Mouse (Mus musculus) embryonic facial prominence, embryonic 14.5 days (tissue): ENCODE measurements around the gene Tubb3. TPM values are rescaled to one million over a fixed set of nuclear protein-coding genes. Genes with fewer than 3 reads are reported as not detected.

Source experiments
- ATAC-seq: fragments of 200-750 bp; cut with Nextera tagmentation; 2 replicates; pipeline ENCODE4 v1.8.0; 2017; ENCODE audit warnings: low read depth, moderate number of reproducible peaks, moderate TSS enrichment
- DNase-seq: peaks from one replicate; pipeline ENCODE4 v3.0.0-alpha.2; 2015; ENCODE audit warnings: low spot score
- H3K27ac ChIP-seq: fragments of 300-500 bp; sonication (generic); replicated peaks from 2 replicates; pipeline ENCODE4 v1.5.1; 2014; ENCODE audit warnings: low read depth, mild to moderate bottlenecking, low read length, moderate library complexity
- H3K27me3 ChIP-seq: fragments of 300-500 bp; sonication (generic); replicated peaks from 2 replicates; pipeline ENCODE4 v1.6.1; 2014; ENCODE audit warnings: low read length; ENCODE audit not compliant: control insufficient read depth, insufficient read depth
- H3K36me3 ChIP-seq: fragments of 300-500 bp; sonication (generic); 2 replicates; pipeline ENCODE4 v1.6.1; 2014; ENCODE audit warnings: low read length, mixed read lengths; ENCODE audit not compliant: control insufficient read depth, insufficient read depth
- H3K4me1 ChIP-seq: fragments of 300-500 bp; sonication (generic); 2 replicates; pipeline ENCODE4 v1.6.1; 2014; ENCODE audit warnings: antibody characterized with exemption, low read length; ENCODE audit not compliant: control insufficient read depth, insufficient read depth
- H3K4me2 ChIP-seq: fragments of 300-500 bp; sonication (generic); 2 replicates; pipeline ENCODE4 v1.6.1; 2014; ENCODE audit warnings: low read depth, mild to moderate bottlenecking, low read length, moderate library complexity, mixed read lengths
- H3K4me3 ChIP-seq: fragments of 300-500 bp; sonication (generic); 2 replicates; pipeline ENCODE4 v1.5.1; 2014; ENCODE audit warnings: low read depth, mild to moderate bottlenecking, low read length
- H3K9ac ChIP-seq: fragments of 300-500 bp; sonication (generic); 2 replicates; pipeline ENCODE4 v1.6.1; 2014; ENCODE audit warnings: low read depth, mild to moderate bottlenecking, low read length, moderate library complexity, mixed read lengths
- H3K9me3 ChIP-seq: fragments of 300-500 bp; sonication (generic); 2 replicates; pipeline ENCODE4 v1.6.1; 2016; ENCODE audit warnings: low read length; ENCODE audit not compliant: control insufficient read depth
- WGBS: fragments of 180-500 bp; shearing (Covaris S2); extraction: QIAGEN DNeasy Blood & Tissue Kit; methylation state at CpG from one replicate; pipeline ENCODE4 v1.1.7; 2014; 5-methylcytosine and 5-hydroxymethylcytosine counted together
- polyA plus RNA-seq: library from polyadenylated mRNA; unstranded; fragments of >200 nt; fragmentation: Nextera tagmentation; extraction: Ambion mirVana; gene quantifications from 2 replicates; pipeline ENCODE4 v1.2.1, GENCODE M21; 2014

Tubb3 gene
- polyA plus RNA-seq, 1 experiment from 2014 or later, result 81.9 TPM

DNA sequence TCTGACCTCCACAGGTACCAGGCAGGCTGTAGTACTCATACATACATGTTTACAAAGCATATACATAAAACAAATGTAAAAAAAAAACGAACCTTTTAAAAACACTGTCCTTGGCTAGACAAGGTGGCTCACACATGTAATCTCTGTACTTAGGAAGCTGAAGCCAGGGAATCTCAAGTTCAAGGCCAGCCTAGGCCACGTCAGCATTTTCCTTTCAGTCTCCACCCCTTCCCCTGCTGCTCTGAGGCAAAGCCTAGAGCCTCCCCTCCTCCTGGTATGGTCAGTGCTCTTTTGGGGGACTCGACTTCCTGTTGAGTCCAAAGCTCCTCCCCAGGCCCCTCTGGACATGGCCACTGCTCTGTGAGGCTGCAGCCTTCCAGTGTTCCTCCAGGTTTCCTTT is 24.2 kb upstream of the Tubb3 start:
- Histone ChIP-seq H3K4me1 (no peaks in the 10 kb centered on the region), H3K4me3 (no peak overlapping the region), H3K9me3 (no peaks in the 10 kb centered on the region), H3K4me2 (no peak overlapping the region), H3K36me3 (peaks cover 100% of the 10 kb centered on the region), H3K27ac (no peak overlapping the region), H3K27me3 (no peaks in the 10 kb centered on the region), H3K9ac (no peak overlapping the region)
- WGBS, result 76% methylated on average over 3 of the region's 3 CpGs
- no peak for ATAC-seq
- DNase-seq, result no peak

DNA sequence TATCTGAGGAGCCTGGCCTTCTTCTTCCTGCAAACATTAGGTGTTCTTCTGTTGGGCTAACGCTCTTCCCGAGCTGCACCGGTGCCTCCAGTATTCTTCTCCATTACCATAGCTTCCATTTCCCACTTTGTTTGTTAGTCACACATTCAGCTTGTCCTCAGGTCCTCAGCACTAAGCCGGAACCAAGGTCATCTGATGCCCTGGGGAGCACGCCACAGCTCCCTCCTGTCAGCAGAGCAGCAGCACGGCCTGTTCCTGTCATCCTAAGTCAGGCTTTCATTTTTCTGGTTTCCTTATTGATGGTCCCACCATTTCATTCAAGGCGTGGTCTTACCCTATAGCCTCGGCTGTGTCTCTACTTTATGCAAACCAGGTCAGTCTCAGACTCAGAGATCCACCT is 23.4 kb upstream of the Tubb3 start:
- Histone ChIP-seq H3K4me2 (no peak overlapping the region), H3K27ac (no peak overlapping the region), H3K9ac (no peak overlapping the region), H3K9me3 (no peaks in the 10 kb centered on the region), H3K4me1 (no peaks in the 10 kb centered on the region), H3K36me3 (peaks cover 100% of the 10 kb centered on the region), H3K4me3 (no peak overlapping the region), H3K27me3 (no peaks in the 10 kb centered on the region)
- DNase-seq (no peak), ATAC-seq (no peak)
- WGBS, result 86% methylated on average over 8 of the region's 8 CpGs

DNA sequence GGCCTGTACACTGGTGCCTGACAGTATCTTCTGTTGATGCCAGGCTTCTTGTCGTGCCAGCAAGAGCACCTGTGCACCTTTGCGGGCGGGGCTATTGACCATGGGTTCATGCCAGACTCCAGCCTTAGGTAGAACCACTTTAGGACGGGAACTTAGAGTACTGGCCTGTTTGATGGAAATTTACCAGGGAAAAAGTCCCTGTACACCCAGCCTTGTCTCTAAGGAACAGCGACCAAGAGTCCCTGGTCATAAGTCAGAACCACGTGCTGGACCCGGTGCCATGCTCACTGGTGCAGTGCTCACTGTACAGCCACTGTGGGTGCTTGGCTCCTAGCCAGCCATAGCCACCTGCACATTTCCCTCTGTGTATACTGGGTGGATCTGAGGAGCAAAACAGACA is 22.2 kb upstream of the Tubb3 start:
- no peaks in the 10 kb centered on the region for H3K9me3 ChIP-seq
- ATAC-seq, result no peak
- no peak overlapping the region for H3K4me2 ChIP-seq
- H3K27ac ChIP-seq, result no peak overlapping the region
- peaks cover 100% of the 10 kb centered on the region for H3K36me3 ChIP-seq
- no peak overlapping the region for H3K9ac ChIP-seq
- no peak overlapping the region for H3K4me3 ChIP-seq
- no peak for DNase-seq
- WGBS, result 92% methylated on average over 7 of the region's 7 CpGs
- no peaks in the 10 kb centered on the region for H3K4me1 ChIP-seq
- H3K27me3 ChIP-seq, result no peaks in the 10 kb centered on the region

DNA sequence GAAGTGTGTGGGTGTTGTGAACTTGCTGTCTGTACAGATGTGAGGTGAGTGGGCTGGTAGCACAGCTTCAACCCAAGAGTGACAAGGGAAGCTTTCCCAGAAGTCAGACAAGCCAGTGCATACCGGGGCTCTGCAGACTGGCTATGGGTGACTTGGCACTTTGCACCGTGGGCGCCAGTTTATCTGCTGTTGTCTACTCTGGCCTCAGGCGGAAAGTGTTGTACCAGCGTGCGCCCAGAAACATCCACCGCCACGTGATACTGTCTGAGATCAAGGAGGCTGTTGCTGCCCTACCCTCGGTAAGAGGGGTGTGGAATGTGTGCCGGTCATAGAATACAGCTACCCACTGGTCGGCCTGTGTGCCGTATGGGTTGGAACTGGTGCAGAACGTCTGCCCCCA is 12.9 kb upstream of the Tubb3 start:
- WGBS, result 90% methylated on average over 13 of the region's 13 CpGs
- no peak overlapping the region for H3K9ac ChIP-seq
- no peak overlapping the region for H3K4me2 ChIP-seq
- no peaks in the 10 kb centered on the region for H3K9me3 ChIP-seq
- no peak for ATAC-seq
- peaks cover 95% of the 10 kb centered on the region for H3K36me3 ChIP-seq
- H3K4me3 ChIP-seq, result no peak overlapping the region
- H3K4me1 ChIP-seq, result no peaks in the 10 kb centered on the region
- H3K27me3 ChIP-seq, result no peaks in the 10 kb centered on the region
- H3K27ac ChIP-seq, result no peak overlapping the region
- DNase-seq, result no peak

DNA sequence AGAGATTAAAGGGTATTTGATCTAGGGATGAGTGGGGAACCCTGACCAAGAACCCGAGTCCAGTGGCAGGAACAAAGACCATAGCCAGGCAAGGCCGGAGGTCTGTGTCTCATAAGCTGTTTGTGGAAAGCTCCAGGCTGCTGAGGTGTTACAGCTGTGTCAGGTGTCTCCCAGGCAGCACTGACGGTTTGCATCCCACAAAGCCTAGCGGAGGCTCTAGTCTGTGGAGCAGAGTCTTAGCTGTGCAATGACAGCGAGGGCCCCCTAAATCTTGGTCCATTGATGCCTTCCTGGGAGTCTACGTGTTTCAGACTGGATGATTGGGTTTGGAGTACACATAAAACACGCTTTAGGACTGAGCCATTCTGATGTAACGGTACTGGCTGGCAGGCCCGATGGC is 9.3 kb upstream of the Tubb3 start:
- no peak overlapping the region for H3K4me2 ChIP-seq
- peaks cover 61% of the 10 kb centered on the region for H3K36me3 ChIP-seq
- DNase-seq (no peak), ATAC-seq (no peak)
- no peaks in the 10 kb centered on the region for H3K27me3 ChIP-seq
- H3K27ac ChIP-seq, result no peak overlapping the region
- H3K4me3 ChIP-seq, result no peak overlapping the region
- H3K9ac ChIP-seq, result no peak overlapping the region
- WGBS, result 91% methylated on average over 9 of the region's 9 CpGs
- H3K9me3 ChIP-seq, result no peaks in the 10 kb centered on the region
- no peaks in the 10 kb centered on the region; the same call in 1 of the 2 replicates for H3K4me1 ChIP-seq

DNA sequence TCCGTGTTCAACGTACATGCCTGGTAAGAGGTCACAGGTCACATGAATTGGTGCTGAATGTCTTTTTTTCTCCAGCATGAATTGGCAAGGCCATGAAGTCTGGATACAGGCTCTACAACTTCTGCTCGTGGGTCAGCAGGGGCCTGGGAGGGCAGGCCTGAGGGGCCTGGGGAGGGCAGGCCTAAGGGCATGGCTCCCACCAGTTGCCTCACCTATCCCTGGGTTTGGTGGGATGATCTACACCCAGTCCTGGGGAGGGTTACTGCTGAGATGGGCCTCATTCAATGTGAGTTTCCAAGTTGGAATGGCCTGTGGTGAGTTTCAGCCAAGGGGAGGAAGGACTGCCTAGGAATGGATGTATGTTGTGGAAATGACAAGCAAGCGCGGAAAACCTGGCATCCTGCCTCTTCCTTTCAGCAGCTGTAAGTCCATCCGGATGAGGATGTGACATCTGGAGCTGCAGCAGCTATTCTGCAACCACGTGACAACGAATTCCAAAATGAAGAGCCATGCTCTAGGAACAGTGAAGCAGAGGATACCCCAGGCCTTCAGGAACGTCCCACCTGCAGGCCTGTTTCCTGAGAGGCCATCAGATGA is 8.4 kb upstream of the Tubb3 start:
- peaks cover 54% of the 10 kb centered on the region for H3K36me3 ChIP-seq
- H3K4me1 ChIP-seq, result no peaks in the 10 kb centered on the region; the same call in 1 of the 2 replicates
- DNase-seq, result no peak
- ATAC-seq, result no peak
- 81% methylated on average over 9 of the region's 9 CpGs for WGBS
- no peak overlapping the region for H3K4me3 ChIP-seq
- no peaks in the 10 kb centered on the region for H3K9me3 ChIP-seq
- no peaks in the 10 kb centered on the region for H3K27me3 ChIP-seq
- H3K27ac ChIP-seq, result no peak overlapping the region
- no peak overlapping the region for H3K4me2 ChIP-seq
- no peak overlapping the region for H3K9ac ChIP-seq

DNA sequence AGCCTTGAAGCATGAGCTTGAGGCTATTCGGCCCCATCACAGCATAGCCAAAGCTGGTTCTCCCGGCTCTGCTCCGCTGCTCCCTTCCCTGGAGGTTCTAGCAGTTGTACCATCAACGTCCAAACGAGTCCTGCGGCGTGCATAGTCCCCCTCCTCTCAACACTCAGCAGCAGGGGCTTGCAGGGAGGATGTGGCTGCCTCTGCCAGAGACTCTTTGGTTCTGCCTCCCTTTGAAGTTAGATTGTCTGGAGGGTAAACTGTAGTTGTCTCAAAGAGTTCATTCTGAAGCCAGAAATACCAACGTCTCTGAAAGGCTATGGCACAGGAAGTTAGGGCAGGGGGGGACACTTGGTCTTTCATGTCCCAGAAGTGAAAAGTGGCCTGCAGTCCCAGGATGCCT is 6.7 kb upstream of the Tubb3 start:
- no peak overlapping the region for H3K27ac ChIP-seq
- H3K9me3 ChIP-seq, result no peaks in the 10 kb centered on the region
- H3K27me3 ChIP-seq, result peaks cover 6% of the 10 kb centered on the region
- ATAC-seq, result no peak
- H3K4me2 ChIP-seq, result no peak overlapping the region
- WGBS, result 39% methylated on average over 8 of the region's 8 CpGs
- peaks cover 37% of the 10 kb centered on the region for H3K36me3 ChIP-seq
- no peak overlapping the region for H3K9ac ChIP-seq
- no peak overlapping the region for H3K4me3 ChIP-seq
- no peaks in the 10 kb centered on the region; the same call in 1 of the 2 replicates for H3K4me1 ChIP-seq
- no peak for DNase-seq

DNA sequence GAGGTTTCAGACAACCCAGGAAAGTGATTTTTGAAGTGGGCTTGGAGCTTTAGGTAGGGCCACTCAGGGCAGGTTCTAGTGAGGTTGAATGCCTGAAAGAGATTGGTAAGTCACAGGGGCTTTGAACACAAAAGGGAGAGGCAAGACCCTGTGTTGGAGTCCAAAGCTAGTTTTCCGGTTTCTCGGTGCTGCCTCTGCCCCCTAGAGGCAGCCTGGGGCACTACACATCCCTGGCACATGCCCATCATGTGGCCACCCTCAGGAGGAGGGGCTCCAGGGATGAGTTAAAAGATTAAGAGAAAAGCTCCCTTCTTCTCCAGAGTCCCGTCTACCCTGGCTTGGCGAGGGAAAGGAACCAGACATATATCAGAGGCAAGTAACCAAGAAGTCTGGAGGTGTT is 4.4 kb upstream of the Tubb3 start, which contains the start of gene Mc1r:
Gene Mc1r (plus strand): TSS at position 322 of the 400 bp plus-strand sequence.
- DNase-seq (peak; percentile 27), ATAC-seq (no peak)
- no peak within 1 kb of the TSS for H3K27ac ChIP-seq
- H3K4me1 ChIP-seq, result peaks cover 5% of the 10 kb centered on the region; the same call in 1 of the 2 replicates
- no peaks in the 10 kb centered on the region for H3K9me3 ChIP-seq
- no peak within 1 kb of the TSS for H3K4me3 ChIP-seq
- peaks cover 16% of the 10 kb centered on the region for H3K36me3 ChIP-seq
- H3K27me3 ChIP-seq, result peaks cover 29% of the 10 kb centered on the region
- 10% methylated on average over 4 of the region's 4 CpGs for WGBS
- 0 out of 2 replicates have a peak within 1 kb of the TSS, but pooled peaks have one; percentile 10 for H3K4me2 ChIP-seq
- no peak within 1 kb of the TSS for H3K9ac ChIP-seq

DNA sequence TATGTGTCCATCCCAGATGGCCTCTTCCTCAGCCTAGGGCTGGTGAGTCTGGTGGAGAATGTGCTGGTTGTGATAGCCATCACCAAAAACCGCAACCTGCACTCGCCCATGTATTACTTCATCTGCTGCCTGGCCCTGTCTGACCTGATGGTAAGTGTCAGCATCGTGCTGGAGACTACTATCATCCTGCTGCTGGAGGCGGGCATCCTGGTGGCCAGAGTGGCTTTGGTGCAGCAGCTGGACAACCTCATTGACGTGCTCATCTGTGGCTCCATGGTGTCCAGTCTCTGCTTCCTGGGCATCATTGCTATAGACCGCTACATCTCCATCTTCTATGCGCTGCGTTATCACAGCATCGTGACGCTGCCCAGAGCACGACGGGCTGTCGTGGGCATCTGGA is 3.6 kb upstream of the Tubb3 start:
- ATAC-seq, result no peak
- H3K9ac ChIP-seq, result no peak overlapping the region
- H3K27ac ChIP-seq, result no peak overlapping the region
- H3K4me1 ChIP-seq, result peaks cover 9% of the 10 kb centered on the region; the same call in 1 of the 2 replicates
- peaks cover 37% of the 10 kb centered on the region for H3K27me3 ChIP-seq
- no peaks in the 10 kb centered on the region for H3K9me3 ChIP-seq
- no peak for DNase-seq
- H3K36me3 ChIP-seq, result peaks cover 7% of the 10 kb centered on the region
- no peak overlapping the region for H3K4me2 ChIP-seq
- no peak overlapping the region for H3K4me3 ChIP-seq
- 96% methylated on average over 13 of the region's 13 CpGs for WGBS
